Mouse (Mus musculus) neural tube, embryonic 12.5 days (tissue): Measurements from ENCODE around the gene Arf3. TPM values are rescaled to one million over a fixed set of nuclear protein-coding genes. Genes with fewer than 3 reads are reported as not detected.
"Not testable (repeated sequence)": the region's sequence is repeated elsewhere in the genome, so short reads cannot be mapped to it uniquely, and the experiment has no call there.

Source experiments
- ATAC-seq: fragments of 200-750 bp; cut with Nextera tagmentation; 2 replicates; pipeline ENCODE4 v1.8.0; 2017; ENCODE audit warnings: low read depth, mild to moderate bottlenecking, moderate TSS enrichment, moderate library complexity; ENCODE audit not compliant: low FRiP score
- H3K27ac ChIP-seq: fragments of 300-500 bp; sonication (generic); 2 replicates; pipeline ENCODE4 v1.5.1; 2016
- H3K27me3 ChIP-seq: fragments of 300-500 bp; sonication (generic); replicated peaks from 2 replicates; pipeline ENCODE4 v1.6.1; 2016; ENCODE audit warnings: mild to moderate bottlenecking
- H3K36me3 ChIP-seq: fragments of 300-500 bp; sonication (generic); 2 replicates; pipeline ENCODE4 v1.6.1; 2016; ENCODE audit warnings: mild to moderate bottlenecking
- H3K4me1 ChIP-seq: fragments of 300-500 bp; sonication (generic); 2 replicates; pipeline ENCODE4 v1.6.1; 2016
- H3K4me2 ChIP-seq: fragments of 300-500 bp; sonication (generic); replicated peaks from 2 replicates; pipeline ENCODE4 v1.6.1; 2016; ENCODE audit warnings: mild to moderate bottlenecking
- H3K4me3 ChIP-seq: fragments of 300-500 bp; sonication (generic); 2 replicates; pipeline ENCODE4 v1.5.1; 2016
- H3K9ac ChIP-seq: fragments of 300-500 bp; sonication (generic); 2 replicates; pipeline ENCODE4 v1.6.1; 2016; ENCODE audit warnings: mild to moderate bottlenecking
- H3K9me3 ChIP-seq: fragments of 300-500 bp; sonication (generic); 2 replicates; pipeline ENCODE4 v1.6.1; 2016; ENCODE audit warnings: mild to moderate bottlenecking
- WGBS: fragments of 180-500 bp; shearing (Covaris S2); methylation state at CpG from one replicate; pipeline ENCODE4 v1.1.7; 2016; 5-methylcytosine and 5-hydroxymethylcytosine counted together
- polyA plus RNA-seq: library from polyadenylated mRNA; unstranded; fragments of >200 nt; fragmentation: Nextera tagmentation; extraction: Ambion mirVana; gene quantifications from 2 replicates; pipeline ENCODE4 v1.2.1, GENCODE M21; 2016

Gene Arf3
- polyA plus RNA-seq, 1 experiment from 2014 or later: 77.4 TPM

DNA sequence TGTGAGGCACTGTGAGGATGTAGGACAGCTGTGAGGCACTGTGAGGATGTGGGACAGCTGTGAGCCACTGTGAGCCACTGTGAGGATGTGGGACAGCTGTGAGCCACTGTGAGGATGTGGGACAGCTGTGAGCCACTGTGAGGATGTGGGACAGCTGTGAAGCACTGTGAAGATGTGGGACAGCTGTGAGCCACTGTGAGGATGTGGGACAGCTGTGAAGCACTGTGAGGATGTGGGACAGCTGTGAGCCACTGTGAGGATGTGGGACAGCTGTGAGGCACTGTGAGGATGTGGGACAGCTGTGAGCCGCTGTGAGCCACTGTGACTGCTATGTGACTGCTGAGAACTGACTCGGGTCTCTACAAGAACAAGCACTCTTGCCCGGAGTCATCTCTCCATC lies 19.2 kb downstream of the Arf3 start:
- H3K27ac ChIP-seq, H3K9ac ChIP-seq, H3K4me3 ChIP-seq, H3K9me3 ChIP-seq, H3K4me2 ChIP-seq, H3K4me1 ChIP-seq, H3K27me3 ChIP-seq, ATAC-seq: not testable (repeated sequence)
- H3K36me3 ChIP-seq: peaks cover 44% of the 10 kb centered on the region
- 83% methylated on average over 3 of the region's 3 CpGs for WGBS

DNA sequence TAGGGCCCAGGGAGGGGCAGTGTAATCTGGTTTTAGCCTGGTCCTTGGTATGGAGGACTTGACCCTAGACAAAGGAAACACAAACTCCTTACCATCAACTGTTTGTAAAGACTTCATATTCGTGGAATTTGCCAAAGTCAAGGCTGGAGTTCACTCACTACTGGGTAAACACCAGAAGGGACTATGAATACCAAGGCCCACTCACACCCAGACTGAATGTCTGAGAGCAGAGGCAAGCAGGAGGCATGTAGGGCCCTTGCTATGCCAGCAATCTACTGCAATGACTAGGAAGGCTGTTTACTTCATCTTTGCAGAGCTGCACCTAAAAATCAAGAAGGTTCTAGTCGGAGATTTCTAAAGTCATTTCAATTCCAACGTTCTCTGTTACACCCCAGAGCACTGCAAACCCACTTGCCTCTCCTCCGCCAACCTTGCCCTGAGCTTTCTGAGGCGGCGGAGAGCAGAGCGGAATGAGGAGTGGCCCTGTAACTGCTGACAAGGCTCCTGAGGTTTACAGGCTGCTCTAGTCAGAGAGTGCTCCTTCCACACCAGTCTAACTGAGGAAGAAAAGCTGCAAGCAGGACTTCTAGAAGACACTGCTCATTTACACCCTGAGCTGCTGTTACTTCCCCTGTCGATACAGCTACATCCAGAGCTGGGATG lies 20.1 kb downstream of the Arf3 start:
- no peak overlapping the region for H3K27ac ChIP-seq
- no peaks in the 10 kb centered on the region for H3K27me3 ChIP-seq
- no peak overlapping the region for H3K4me3 ChIP-seq
- H3K9ac ChIP-seq: no peak overlapping the region
- no peak for ATAC-seq
- WGBS: 89% methylated on average over 8 of the region's 8 CpGs
- H3K36me3 ChIP-seq: peaks cover 52% of the 10 kb centered on the region
- no peaks in the 10 kb centered on the region for H3K4me1 ChIP-seq
- H3K9me3 ChIP-seq: no peaks in the 10 kb centered on the region
- no peak overlapping the region for H3K4me2 ChIP-seq

DNA sequence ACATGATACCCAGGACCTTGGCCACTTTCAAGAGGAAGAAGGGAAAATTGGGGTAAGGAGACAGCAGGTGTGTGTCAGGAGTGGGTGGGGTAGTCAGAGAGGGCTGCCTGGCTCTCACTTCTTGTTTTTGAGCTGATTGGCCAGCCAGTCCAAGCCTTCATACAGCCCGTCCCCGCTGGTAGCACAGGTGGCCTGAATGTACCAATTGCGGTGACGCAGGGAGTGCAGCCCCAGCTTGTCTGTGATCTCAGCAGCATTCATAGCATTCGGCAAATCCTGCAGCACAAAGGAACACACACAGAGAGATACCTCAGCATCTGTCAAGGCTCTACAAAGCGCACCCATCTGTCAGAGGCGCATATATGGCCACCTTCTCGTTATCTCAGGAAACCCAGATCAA lies 22.8 kb downstream of the Arf3 start:
- no peaks in the 10 kb centered on the region for H3K9me3 ChIP-seq
- 90% methylated on average over 8 of the region's 8 CpGs for WGBS
- peaks cover 75% of the 10 kb centered on the region for H3K36me3 ChIP-seq
- H3K4me1 ChIP-seq: no peaks in the 10 kb centered on the region
- H3K27me3 ChIP-seq: no peaks in the 10 kb centered on the region
- no peak overlapping the region for H3K4me2 ChIP-seq
- no peak overlapping the region for H3K27ac ChIP-seq
- ATAC-seq: no peak
- no peak overlapping the region for H3K9ac ChIP-seq
- no peak overlapping the region for H3K4me3 ChIP-seq

DNA sequence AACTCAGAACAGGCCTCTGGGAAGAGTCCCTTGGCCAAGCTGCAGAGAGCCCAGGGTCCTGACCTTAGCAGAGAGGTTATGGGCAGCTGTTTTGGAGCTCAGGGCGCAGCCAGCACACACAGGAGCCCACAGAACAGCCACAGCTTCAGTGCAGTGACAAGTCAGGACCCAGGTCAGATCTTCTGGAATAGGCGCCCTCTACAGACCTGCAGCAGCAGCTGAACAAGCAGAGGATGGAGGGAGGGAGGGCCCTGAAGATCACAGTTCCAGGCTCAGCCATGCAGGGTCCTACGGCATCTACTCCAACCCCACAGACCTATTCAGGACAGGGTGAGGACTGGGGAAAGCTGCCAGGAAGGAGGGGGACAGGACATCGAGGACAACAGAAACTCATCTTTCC lies 24.2 kb downstream of the Arf3 start:
- Histone ChIP-seq H3K36me3 (peaks cover 72% of the 10 kb centered on the region), H3K27me3 (no peaks in the 10 kb centered on the region), H3K9me3 (no peaks in the 10 kb centered on the region), H3K27ac (no peak overlapping the region), H3K4me3 (no peak overlapping the region), H3K4me1 (no peaks in the 10 kb centered on the region), H3K4me2 (no peak overlapping the region), H3K9ac (no peak overlapping the region)
- no peak for ATAC-seq
- 64% methylated on average over 4 of the region's 4 CpGs for WGBS

DNA sequence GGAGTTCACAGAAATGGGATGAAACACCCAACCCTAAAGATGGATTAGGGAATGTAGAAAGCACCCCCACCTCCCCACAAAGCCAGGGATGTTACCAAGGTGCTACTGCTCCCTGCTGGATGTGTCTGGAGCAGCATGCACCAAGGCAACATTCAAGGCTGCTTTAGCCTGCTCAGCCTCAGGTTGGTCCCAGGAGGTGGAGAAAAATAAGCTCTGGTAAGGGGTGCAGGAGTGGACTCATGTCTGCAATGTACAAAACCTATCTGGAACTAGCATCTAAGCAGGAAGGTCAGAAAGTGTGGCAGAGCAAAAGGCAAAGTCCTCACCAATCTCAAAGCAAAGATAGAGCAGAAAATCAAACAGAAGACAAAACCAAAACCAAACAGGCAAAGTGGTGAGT lies 25.1 kb downstream of the Arf3 start:
- ATAC-seq: no peak
- Histone ChIP-seq H3K9ac (no peak overlapping the region), H3K9me3 (no peaks in the 10 kb centered on the region)

DNA sequence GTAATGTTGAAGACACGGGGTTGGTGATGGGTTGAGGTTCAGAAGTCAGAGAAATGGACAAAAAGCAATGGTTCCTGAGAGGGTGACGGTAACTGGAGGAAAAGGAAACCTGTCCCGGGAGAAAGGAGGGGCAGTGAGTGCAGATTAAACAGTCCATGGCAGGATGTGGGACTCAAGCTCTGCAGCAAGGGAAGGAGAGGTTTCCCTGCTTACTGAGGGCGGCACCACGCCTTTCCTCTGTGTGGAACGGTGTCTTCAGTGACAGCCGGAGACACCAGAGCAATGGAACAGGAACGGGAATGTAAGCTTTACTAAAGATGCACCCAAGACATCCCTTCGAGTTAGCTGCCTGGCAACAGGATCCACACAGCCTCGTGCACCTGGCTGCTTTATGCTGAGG lies 26.5 kb downstream of the Arf3 start:
- Histone ChIP-seq H3K4me3 (no peak overlapping the region), H3K9ac (no peak overlapping the region), H3K4me1 (no peaks in the 10 kb centered on the region), H3K9me3 (no peaks in the 10 kb centered on the region), H3K27me3 (no peaks in the 10 kb centered on the region), H3K4me2 (no peak overlapping the region), H3K27ac (no peak overlapping the region), H3K36me3 (peaks cover 58% of the 10 kb centered on the region)
- ATAC-seq: no peak
- WGBS: 93% methylated on average over 10 of the region's 10 CpGs

More for the DNA sequence above, 25.1 kb downstream of the Arf3 start:
- Histone ChIP-seq H3K4me3 (no peak overlapping the region), H3K4me2 (no peak overlapping the region), H3K4me1 (no peaks in the 10 kb centered on the region), H3K36me3 (peaks cover 68% of the 10 kb centered on the region), H3K27me3 (no peaks in the 10 kb centered on the region), H3K27ac (no peak overlapping the region)

DNA sequence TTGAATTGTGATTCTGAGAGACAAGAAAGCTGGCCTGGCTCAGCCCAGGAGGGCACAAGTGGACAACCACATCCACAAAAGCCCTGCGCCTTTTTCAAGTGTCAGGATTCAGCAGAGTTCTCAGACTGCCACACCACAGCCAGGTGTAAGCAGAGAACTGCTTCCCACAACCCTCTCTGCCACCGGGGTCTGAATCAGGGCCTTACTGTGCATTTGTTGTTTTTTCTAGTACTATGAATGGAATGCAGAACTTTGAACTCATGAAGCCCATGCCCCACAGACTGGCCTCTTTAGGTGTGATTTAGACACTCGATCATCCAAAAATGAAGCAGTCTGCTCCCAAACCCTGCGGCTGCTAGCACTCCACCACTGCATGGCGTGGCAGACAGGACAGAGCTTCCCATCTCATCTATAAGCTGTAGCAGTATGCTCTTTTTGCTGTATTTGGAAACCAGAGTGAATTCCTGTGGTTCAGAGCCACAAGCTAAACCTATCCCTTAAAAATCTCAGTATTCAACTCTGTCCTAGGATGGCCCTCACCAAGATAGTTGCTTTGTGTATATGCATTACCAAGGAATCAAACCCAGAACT lies 28.9 kb downstream of the Arf3 start:
- Histone ChIP-seq H3K4me1 (no peaks in the 10 kb centered on the region), H3K9me3 (no peaks in the 10 kb centered on the region), H3K9ac (no peak overlapping the region), H3K27me3 (no peaks in the 10 kb centered on the region), H3K27ac (no peak overlapping the region), H3K36me3 (peaks cover 34% of the 10 kb centered on the region), H3K4me3 (no peak overlapping the region), H3K4me2 (no peak overlapping the region)
- WGBS: 89% methylated on average over 5 of the region's 5 CpGs
- no peak for ATAC-seq

DNA sequence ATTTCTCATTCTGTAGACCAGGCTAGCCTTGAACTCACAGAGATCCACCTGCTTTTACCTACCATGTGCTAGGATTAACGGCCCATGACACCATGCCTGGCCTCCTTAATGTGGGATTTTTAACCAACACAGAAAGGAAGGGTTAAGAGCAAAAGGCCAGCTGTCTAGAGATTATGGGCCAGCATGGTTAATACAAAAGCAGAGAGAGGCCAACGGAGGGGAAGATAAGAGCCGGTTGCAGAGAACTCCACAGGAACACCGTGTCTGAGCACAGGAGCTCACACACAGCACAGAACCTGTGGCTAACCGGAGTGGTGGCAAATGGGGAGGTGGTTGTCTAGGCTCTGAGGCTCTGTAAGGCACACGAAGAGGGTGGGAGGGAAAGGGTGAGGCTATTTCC lies 29.6 kb downstream of the Arf3 start:
- Histone ChIP-seq H3K4me3 (no peak overlapping the region), H3K4me1 (0 out of 2 replicates have a peak, but pooled peaks cover 1% of the 10 kb centered on the region), H3K4me2 (no peak overlapping the region), H3K27me3 (no peaks in the 10 kb centered on the region), H3K27ac (no peak overlapping the region), H3K9me3 (no peaks in the 10 kb centered on the region), H3K9ac (no peak overlapping the region), H3K36me3 (peaks cover 27% of the 10 kb centered on the region)
- ATAC-seq: no peak
- WGBS: 79% methylated on average over 6 of the region's 6 CpGs

DNA sequence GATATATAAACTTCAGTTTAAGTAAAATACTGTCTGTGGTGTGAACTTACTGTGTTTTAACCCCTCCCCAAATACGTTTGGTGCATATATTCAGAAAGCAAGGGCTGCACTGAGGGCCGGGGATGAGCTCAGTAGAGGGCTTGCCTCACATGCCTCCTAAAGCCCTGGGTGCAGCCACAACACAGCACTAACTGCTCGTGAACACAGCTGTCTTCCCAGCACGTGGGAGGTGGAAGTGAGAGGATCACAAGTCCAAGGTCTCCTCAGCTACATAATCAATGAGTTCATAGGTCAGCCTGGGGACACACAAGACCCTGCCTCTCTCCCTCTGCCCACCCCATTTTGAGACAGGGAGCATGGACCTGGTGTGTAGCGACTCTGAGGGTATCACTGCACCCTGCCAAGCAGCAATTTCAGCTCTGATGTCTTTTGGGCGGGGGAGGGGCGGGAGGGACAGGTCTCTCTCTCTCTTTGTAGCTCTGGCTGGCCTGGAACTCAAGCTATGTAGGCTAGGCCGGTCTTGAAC lies 30.9 kb downstream of the Arf3 start:
- Histone ChIP-seq H3K4me2 (no peak overlapping the region), H3K4me3 (no peak overlapping the region), H3K9ac (no peak overlapping the region), H3K4me1 (peaks cover 14% of the 10 kb centered on the region), H3K9me3 (no peaks in the 10 kb centered on the region), H3K27ac (no peak overlapping the region), H3K36me3 (peaks cover 15% of the 10 kb centered on the region), H3K27me3 (no peaks in the 10 kb centered on the region)
- no peak for ATAC-seq
- WGBS: 60% methylated on average over 8 of the region's 8 CpGs

DNA sequence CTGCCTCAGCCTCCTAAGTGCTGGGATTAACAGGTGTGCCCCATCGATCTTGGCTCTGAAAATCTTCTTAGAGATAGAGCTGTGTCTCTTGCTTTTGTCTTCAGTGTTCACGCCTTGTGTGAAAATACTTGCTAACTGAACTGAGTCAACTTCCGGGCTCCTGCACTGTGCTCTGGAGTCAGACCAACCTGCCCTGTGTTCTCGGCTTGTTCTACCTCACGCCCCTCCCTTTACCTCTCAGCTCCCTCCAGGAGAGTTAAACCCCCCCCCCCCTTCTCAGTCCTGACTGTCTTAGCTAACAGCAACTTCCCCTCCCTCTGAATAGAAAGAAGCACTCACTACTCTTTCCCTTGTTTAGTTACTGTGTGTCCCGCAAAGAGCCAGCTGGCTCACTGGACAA lies 32.2 kb downstream of the Arf3 start:
- Histone ChIP-seq H3K9ac (no peak overlapping the region), H3K27ac (no peak overlapping the region), H3K36me3 (peaks cover 2% of the 10 kb centered on the region), H3K27me3 (peaks cover 9% of the 10 kb centered on the region; the same call in 1 of the 2 replicates), H3K9me3 (no peaks in the 10 kb centered on the region), H3K4me1 (peaks cover 19% of the 10 kb centered on the region), H3K4me3 (no peak overlapping the region), H3K4me2 (no peak overlapping the region)
- 86% methylated on average over 6 of the region's 6 CpGs for WGBS
- no peak for ATAC-seq

DNA sequence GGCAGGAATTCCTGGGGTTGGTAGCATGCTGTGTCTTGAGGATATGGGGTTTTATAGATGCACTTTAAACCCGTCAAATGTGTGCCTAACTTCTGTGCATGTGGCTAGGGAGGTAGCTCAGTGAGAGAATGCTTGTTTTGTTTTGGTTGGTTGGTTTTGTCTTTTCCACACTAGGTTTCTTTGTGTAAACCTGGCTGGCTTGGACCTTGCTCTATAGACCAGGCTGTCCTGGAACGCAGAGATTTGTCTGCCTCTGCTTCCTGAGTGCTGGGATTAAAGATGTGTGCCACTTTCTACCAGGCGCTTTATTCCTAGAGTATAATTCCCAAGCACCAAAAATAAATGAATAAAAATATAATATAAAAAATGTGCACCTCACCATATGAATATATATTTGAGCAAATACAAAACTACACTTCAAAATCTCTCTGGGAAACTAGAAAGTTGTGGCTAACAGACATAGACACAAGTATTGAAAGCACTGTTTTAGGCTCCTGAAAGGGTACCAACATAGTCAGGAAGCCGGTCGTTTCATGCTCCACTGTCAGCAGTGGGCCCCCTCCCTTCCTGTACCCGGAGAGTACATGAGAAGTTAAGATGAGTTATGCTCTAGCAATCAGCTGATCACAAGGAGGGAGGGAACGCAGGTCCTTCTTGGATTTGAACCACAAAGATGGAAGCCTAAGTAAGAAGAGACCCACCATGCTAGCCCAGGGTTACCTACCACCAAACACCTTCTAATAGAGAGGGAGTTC lies 33.0 kb downstream of the Arf3 start:
- H3K4me3 ChIP-seq: no peak overlapping the region
- no peak overlapping the region for H3K9ac ChIP-seq
- no peaks in the 10 kb centered on the region for H3K9me3 ChIP-seq
- H3K36me3 ChIP-seq: no peaks in the 10 kb centered on the region
- H3K27ac ChIP-seq: no peak overlapping the region
- peaks cover 9% of the 10 kb centered on the region; the same call in 1 of the 2 replicates for H3K27me3 ChIP-seq
- 67% methylated on average over 7 of the region's 7 CpGs for WGBS
- ATAC-seq: no peak
- no peak overlapping the region for H3K4me2 ChIP-seq
- peaks cover 19% of the 10 kb centered on the region for H3K4me1 ChIP-seq

DNA sequence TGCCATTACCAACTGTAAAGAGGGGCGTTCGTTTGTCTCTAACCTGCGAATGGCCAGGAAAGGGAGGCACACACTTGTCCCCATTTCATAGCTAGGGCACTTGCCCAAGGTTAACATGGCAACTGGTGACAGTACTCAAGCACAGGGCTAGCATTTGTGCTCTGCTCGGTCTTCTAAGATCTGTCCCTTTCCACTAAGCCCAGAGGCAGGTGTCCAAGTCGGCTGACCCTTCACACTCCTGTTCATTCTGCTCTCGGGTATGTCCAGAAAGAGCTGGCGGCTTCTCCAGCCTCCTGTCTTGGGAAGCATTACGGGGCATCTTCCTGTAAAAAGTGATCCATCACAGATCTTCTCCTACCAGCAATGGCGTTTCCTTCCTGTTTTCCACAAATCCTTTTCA lies 34.6 kb downstream of the Arf3 start:
- no peak overlapping the region for H3K9ac ChIP-seq

More for the DNA sequence above, 34.6 kb downstream of the Arf3 start:
- Histone ChIP-seq H3K4me3 (peak overlapping the region; percentile 42; the same call in 1 of the 2 replicates), H3K36me3 (no peaks in the 10 kb centered on the region), H3K4me1 (peaks cover 19% of the 10 kb centered on the region), H3K4me2 (peak overlapping the region; percentile 93), H3K27me3 (peaks cover 9% of the 10 kb centered on the region; the same call in 1 of the 2 replicates), H3K27ac (no peak overlapping the region), H3K9me3 (no peaks in the 10 kb centered on the region)
- 42% methylated on average over 9 of the region's 9 CpGs for WGBS
- no peak for ATAC-seq
